Mouse (Mus musculus): ENCODE measurements around the gene Tns1. TPM values are rescaled to one million over a fixed set of nuclear protein-coding genes. Genes with fewer than 3 reads are reported as not detected.
A peak's percentile ranks its signal among the peaks of the same experiment; 100 is the strongest.

The Tns1 gene
- polyA plus RNA-seq, 1 experiment = 400 TPM

GRCm38 (mm10) chr1:74016618-74017017, 107.6 kb downstream of the Tns1 start:
- H3K4me3 ChIP-seq (ENCODE audit: insufficient read depth, low read depth, low read length) = no peak overlapping the region
- H3K4me1 ChIP-seq (ENCODE audit: control insufficient read depth, insufficient read depth, low read length) = peaks cover 80% of the 10 kb centered on the region
- peak; percentile 91 for DNase-seq
- H3K27ac ChIP-seq (ENCODE audit: insufficient read depth, low read depth, low read length) = peak overlapping the region; percentile 99
- 28% methylated on average over 5 of the region's 5 CpGs for WGBS
- TF ChIP-seq CTCF (conservative IDR thresholded peaks at IDR 0.05; ENCODE audit: insufficient read depth, insufficient read length, low read depth, low read length) (no peak), POLR2A (IDR thresholded peaks at IDR 0.05; ENCODE audit: low read depth, low read length) (no peak)
- no peaks in the 10 kb centered on the region; the same call in 1 of the 2 replicates for H3K36me3 ChIP-seq (ENCODE audit: control insufficient read depth, insufficient read depth, low read length)
- no peaks in the 10 kb centered on the region for H3K27me3 ChIP-seq (replicated peaks; ENCODE audit: control insufficient read depth, insufficient read depth, low read length)

GRCm38 (mm10) chr1:74015513-74016234, 108.6 kb downstream of the Tns1 start:
- H3K36me3 ChIP-seq (ENCODE audit: control insufficient read depth, insufficient read depth, low read length) = no peaks in the 10 kb centered on the region; the same call in 1 of the 2 replicates
- no peaks in the 10 kb centered on the region for H3K27me3 ChIP-seq (replicated peaks; ENCODE audit: control insufficient read depth, insufficient read depth, low read length)
- H3K27ac ChIP-seq (ENCODE audit: insufficient read depth, low read depth, low read length) = peak overlapping the region; percentile 99
- WGBS = 14% methylated on average over 8 of the region's 8 CpGs
- DNase-seq = peak; percentile 79
- H3K4me1 ChIP-seq (ENCODE audit: control insufficient read depth, insufficient read depth, low read length) = peaks cover 71% of the 10 kb centered on the region
- TF ChIP-seq POLR2A (IDR thresholded peaks at IDR 0.05; ENCODE audit: low read depth, low read length) = no peak
- no peak for TF ChIP-seq CTCF (conservative IDR thresholded peaks at IDR 0.05; ENCODE audit: insufficient read depth, insufficient read length, low read depth, low read length)
- no peak overlapping the region for H3K4me3 ChIP-seq (ENCODE audit: insufficient read depth, low read depth, low read length)

GRCm38 (mm10) chr1:74014538-74015327, 109.5 kb downstream of the Tns1 start:
- WGBS = 9% methylated on average over 12 of the region's 14 CpGs
- Histone ChIP-seq H3K4me1 (ENCODE audit: control insufficient read depth, insufficient read depth, low read length) (peaks cover 65% of the 10 kb centered on the region), H3K27me3 (replicated peaks; ENCODE audit: control insufficient read depth, insufficient read depth, low read length) (no peaks in the 10 kb centered on the region), H3K27ac (ENCODE audit: insufficient read depth, low read depth, low read length) (peak overlapping the region; percentile 99), H3K4me3 (ENCODE audit: insufficient read depth, low read depth, low read length) (no peak overlapping the region), H3K36me3 (ENCODE audit: control insufficient read depth, insufficient read depth, low read length) (no peaks in the 10 kb centered on the region; the same call in 1 of the 2 replicates)
- TF ChIP-seq CTCF (conservative IDR thresholded peaks at IDR 0.05; ENCODE audit: insufficient read depth, insufficient read length, low read depth, low read length) = no peak
- no peak for TF ChIP-seq POLR2A (IDR thresholded peaks at IDR 0.05; ENCODE audit: low read depth, low read length)
- DNase-seq = peak; percentile 96

GRCm38 (mm10) chr1:74013296-74014031, 110.8 kb downstream of the Tns1 start:
- Histone ChIP-seq H3K4me3 (ENCODE audit: insufficient read depth, low read depth, low read length) (no peak overlapping the region), H3K27ac (ENCODE audit: insufficient read depth, low read depth, low read length) (peak overlapping the region; percentile 93), H3K4me1 (ENCODE audit: control insufficient read depth, insufficient read depth, low read length) (peaks cover 77% of the 10 kb centered on the region), H3K27me3 (replicated peaks; ENCODE audit: control insufficient read depth, insufficient read depth, low read length) (no peaks in the 10 kb centered on the region), H3K36me3 (ENCODE audit: control insufficient read depth, insufficient read depth, low read length) (no peaks in the 10 kb centered on the region; the same call in 1 of the 2 replicates)
- peak; percentile 96 for DNase-seq
- no peak for TF ChIP-seq POLR2A (IDR thresholded peaks at IDR 0.05; ENCODE audit: low read depth, low read length)
- WGBS = 24% methylated on average over 14 of the region's 14 CpGs

- Histone ChIP-seq H3K4me3 (ENCODE audit: insufficient read depth, low read depth, low read length) (no peak overlapping the region), H3K27ac (ENCODE audit: insufficient read depth, low read depth, low read length) (peak overlapping the region; percentile 93), H3K4me1 (ENCODE audit: control insufficient read depth, insufficient read depth, low read length) (peaks cover 77% of the 10 kb centered on the region), H3K27me3 (replicated peaks; ENCODE audit: control insufficient read depth, insufficient read depth, low read length) (no peaks in the 10 kb centered on the region), H3K36me3 (ENCODE audit: control insufficient read depth, insufficient read depth, low read length) (no peaks in the 10 kb centered on the region; the same call in 1 of the 2 replicates)
- no peak for TF ChIP-seq CTCF (conservative IDR thresholded peaks at IDR 0.05; ENCODE audit: insufficient read depth, insufficient read length, low read depth, low read length)
- TF ChIP-seq POLR2A (IDR thresholded peaks at IDR 0.05; ENCODE audit: low read depth, low read length) = no peak
- WGBS = 23% methylated on average over 10 of the region's 10 CpGs
- peak; percentile 68 for DNase-seq
Measured at GRCm38 (mm10) chr1:74012706-74013105, 111.5 kb downstream of the Tns1 start.

GRCm38 (mm10) chr1:74009495-74009894, 114.8 kb downstream of the Tns1 start:
- Histone ChIP-seq H3K27me3 (replicated peaks; ENCODE audit: control insufficient read depth, insufficient read depth, low read length) (no peaks in the 10 kb centered on the region), H3K36me3 (ENCODE audit: control insufficient read depth, insufficient read depth, low read length) (no peaks in the 10 kb centered on the region; the same call in 1 of the 2 replicates), H3K4me1 (ENCODE audit: control insufficient read depth, insufficient read depth, low read length) (peaks cover 78% of the 10 kb centered on the region), H3K4me3 (ENCODE audit: insufficient read depth, low read depth, low read length) (no peak overlapping the region), H3K27ac (ENCODE audit: insufficient read depth, low read depth, low read length) (peak overlapping the region; percentile 99)
- no peak for DNase-seq
- TF ChIP-seq POLR2A (IDR thresholded peaks at IDR 0.05; ENCODE audit: low read depth, low read length) (no peak), CTCF (conservative IDR thresholded peaks at IDR 0.05; ENCODE audit: insufficient read depth, insufficient read length, low read depth, low read length) (no peak)
- WGBS = 53% methylated on average over 3 of the region's 3 CpGs
